Mouse (Mus musculus) neural tube, embryonic 14.5 days (tissue): ENCODE data around the gene Rtraf. TPM values are rescaled to one million over a fixed set of nuclear protein-coding genes. Genes with fewer than 3 reads are reported as not detected.

Experiments
- ATAC-seq: fragments of 200-750 bp; cut with Nextera tagmentation; 2 replicates; pipeline ENCODE4 v1.8.0; 2017; ENCODE audit warnings: low read depth, mild to moderate bottlenecking, moderate TSS enrichment, moderate library complexity
- H3K27ac ChIP-seq: fragments of 300-500 bp; sonication (generic); 2 replicates; pipeline ENCODE4 v1.5.1; 2014; ENCODE audit warnings: low read depth, mild to moderate bottlenecking, control low read depth, low read length, moderate library complexity, mixed read lengths
- H3K27me3 ChIP-seq: fragments of 300-500 bp; sonication (generic); 2 replicates; pipeline ENCODE4 v1.6.1; 2014; ENCODE audit warnings: low read length; ENCODE audit not compliant: control insufficient read depth, insufficient read depth
- H3K36me3 ChIP-seq: fragments of 300-500 bp; sonication (generic); 2 replicates; pipeline ENCODE4 v1.6.1; 2014; ENCODE audit warnings: low read length, mixed read lengths; ENCODE audit not compliant: control insufficient read depth, insufficient read depth
- H3K4me1 ChIP-seq: fragments of 300-500 bp; sonication (generic); 2 replicates; pipeline ENCODE4 v1.6.1; 2014; ENCODE audit warnings: low read length; ENCODE audit not compliant: control insufficient read depth, insufficient read depth
- H3K4me2 ChIP-seq: fragments of 300-500 bp; sonication (generic); 2 replicates; pipeline ENCODE4 v1.6.1; 2014; ENCODE audit warnings: mild to moderate bottlenecking, low read depth, low read length, control low read depth
- H3K4me3 ChIP-seq: fragments of 300-500 bp; sonication (generic); 2 replicates; pipeline ENCODE4 v1.5.1; 2014; ENCODE audit warnings: low read depth, low read length, control low read depth, mixed read lengths
- H3K9ac ChIP-seq: fragments of 300-500 bp; sonication (generic); replicated peaks from 2 replicates; pipeline ENCODE4 v1.6.1; 2014; ENCODE audit warnings: low read depth, mild to moderate bottlenecking, control low read depth, low read length, mixed read lengths
- H3K9me3 ChIP-seq: fragments of 300-500 bp; sonication (generic); 2 replicates; pipeline ENCODE4 v1.6.1; 2016; ENCODE audit warnings: low read length; ENCODE audit not compliant: control insufficient read depth
- WGBS: fragments of 180-500 bp; shearing (Covaris S2); extraction: QIAGEN DNeasy Blood & Tissue Kit; methylation state at CpG from one replicate; pipeline ENCODE4 v1.1.7; 2014; 5-methylcytosine and 5-hydroxymethylcytosine counted together
- polyA plus RNA-seq: library from polyadenylated mRNA; unstranded; fragments of >200 nt; fragmentation: Nextera tagmentation; extraction: Ambion mirVana; gene quantifications from 2 replicates; pipeline ENCODE4 v1.2.1, GENCODE M21; 2014

The Rtraf gene
- polyA plus RNA-seq, 1 experiment from 2014 or later: 162 TPM

- no peaks in the 10 kb centered on the region for H3K36me3 ChIP-seq
- H3K27ac ChIP-seq: no peak overlapping the region
- H3K4me1 ChIP-seq: no peaks in the 10 kb centered on the region
- no peaks in the 10 kb centered on the region for H3K9me3 ChIP-seq
- WGBS: 67% methylated on average over 10 of the region's 10 CpGs
- no peak overlapping the region for H3K9ac ChIP-seq
- ATAC-seq: no peak
- H3K27me3 ChIP-seq: no peaks in the 10 kb centered on the region
- no peak overlapping the region for H3K4me2 ChIP-seq
- no peak overlapping the region for H3K4me3 ChIP-seq
Observed at GRCm38 (mm10) chr14:19803623-19804022, 20.0 kb downstream of the Rtraf start.

GRCm38 (mm10) chr14:19803222-19803621 is 20.4 kb downstream of the Rtraf start:
- no peak overlapping the region for H3K9ac ChIP-seq
- H3K9me3 ChIP-seq: no peaks in the 10 kb centered on the region
- WGBS: 69% methylated on average over 4 of the region's 4 CpGs
- no peaks in the 10 kb centered on the region for H3K36me3 ChIP-seq
- H3K4me3 ChIP-seq: no peak overlapping the region
- ATAC-seq: no peak
- H3K27ac ChIP-seq: no peak overlapping the region
- no peaks in the 10 kb centered on the region for H3K4me1 ChIP-seq
- no peak overlapping the region for H3K4me2 ChIP-seq
- no peaks in the 10 kb centered on the region for H3K27me3 ChIP-seq

- no peak overlapping the region for H3K4me2 ChIP-seq
- no peaks in the 10 kb centered on the region for H3K4me1 ChIP-seq
- no peak overlapping the region for H3K27ac ChIP-seq
- no peak overlapping the region for H3K4me3 ChIP-seq
- no peak overlapping the region for H3K9ac ChIP-seq
- ATAC-seq: no peak
- H3K9me3 ChIP-seq: no peaks in the 10 kb centered on the region
- WGBS: 84% methylated on average over 8 of the region's 8 CpGs
- no peaks in the 10 kb centered on the region for H3K27me3 ChIP-seq
- no peaks in the 10 kb centered on the region for H3K36me3 ChIP-seq
Observed at GRCm38 (mm10) chr14:19801474-19802215, 22.0 kb downstream of the Rtraf start.

- Histone ChIP-seq H3K27ac (no peak overlapping the region), H3K4me2 (no peak overlapping the region), H3K9ac (no peak overlapping the region), H3K4me3 (no peak overlapping the region), H3K27me3 (no peaks in the 10 kb centered on the region), H3K4me1 (no peaks in the 10 kb centered on the region), H3K9me3 (no peaks in the 10 kb centered on the region), H3K36me3 (no peaks in the 10 kb centered on the region)
- ATAC-seq: no peak
- WGBS: 55% methylated on average over 2 of the region's 2 CpGs
Observed at GRCm38 (mm10) chr14:19800485-19800884, 23.1 kb downstream of the Rtraf start.

- H3K36me3 ChIP-seq: no peaks in the 10 kb centered on the region
- no peaks in the 10 kb centered on the region for H3K9me3 ChIP-seq
- 89% methylated on average over 18 of the region's 18 CpGs for WGBS
- H3K27me3 ChIP-seq: no peaks in the 10 kb centered on the region
- ATAC-seq: no peak
- no peak overlapping the region for H3K27ac ChIP-seq
- no peaks in the 10 kb centered on the region for H3K4me1 ChIP-seq
- no peak overlapping the region for H3K4me3 ChIP-seq
- no peak overlapping the region for H3K4me2 ChIP-seq
- H3K9ac ChIP-seq: no peak overlapping the region
Observed at GRCm38 (mm10) chr14:19796541-19797304, 26.9 kb downstream of the Rtraf start.

GRCm38 (mm10) chr14:19794881-19795280 is 28.7 kb downstream of the Rtraf start:
- H3K4me2 ChIP-seq: no peak overlapping the region
- 68% methylated on average over 4 of the region's 4 CpGs for WGBS
- H3K4me3 ChIP-seq: no peak overlapping the region
- ATAC-seq: no peak
- no peaks in the 10 kb centered on the region for H3K36me3 ChIP-seq
- no peak overlapping the region for H3K9ac ChIP-seq
- no peaks in the 10 kb centered on the region for H3K4me1 ChIP-seq
- H3K27ac ChIP-seq: no peak overlapping the region
- no peaks in the 10 kb centered on the region for H3K9me3 ChIP-seq
- no peaks in the 10 kb centered on the region for H3K27me3 ChIP-seq

- no peak overlapping the region for H3K4me3 ChIP-seq
- no peak overlapping the region for H3K9ac ChIP-seq
- H3K4me1 ChIP-seq: no peaks in the 10 kb centered on the region
- no peak overlapping the region for H3K27ac ChIP-seq
- ATAC-seq: no peak
- H3K9me3 ChIP-seq: no peaks in the 10 kb centered on the region
- no peak overlapping the region for H3K4me2 ChIP-seq
- no peaks in the 10 kb centered on the region for H3K27me3 ChIP-seq
- 80% methylated on average over 1 of the region's 1 CpGs for WGBS
- H3K36me3 ChIP-seq: no peaks in the 10 kb centered on the region
Observed at GRCm38 (mm10) chr14:19788443-19788842, 35.2 kb downstream of the Rtraf start.

GRCm38 (mm10) chr14:19785797-19786588 is 37.6 kb downstream of the Rtraf start:
- H3K4me1 ChIP-seq: no peaks in the 10 kb centered on the region
- H3K4me2 ChIP-seq: no peak overlapping the region
- H3K36me3 ChIP-seq: no peaks in the 10 kb centered on the region
- ATAC-seq: no peak
- H3K27me3 ChIP-seq: no peaks in the 10 kb centered on the region
- no peak overlapping the region for H3K4me3 ChIP-seq
- 85% methylated on average over 9 of the region's 9 CpGs for WGBS
- no peak overlapping the region for H3K27ac ChIP-seq
- H3K9me3 ChIP-seq: no peaks in the 10 kb centered on the region
- no peak overlapping the region for H3K9ac ChIP-seq

GRCm38 (mm10) chr14:19777945-19778344 is 45.7 kb downstream of the Rtraf start:
- no peaks in the 10 kb centered on the region for H3K36me3 ChIP-seq
- no peak overlapping the region for H3K4me3 ChIP-seq
- 88% methylated on average over 13 of the region's 13 CpGs for WGBS
- no peak for ATAC-seq
- no peaks in the 10 kb centered on the region for H3K27me3 ChIP-seq
- H3K4me2 ChIP-seq: no peak overlapping the region
- no peaks in the 10 kb centered on the region for H3K4me1 ChIP-seq
- no peaks in the 10 kb centered on the region for H3K9me3 ChIP-seq
- no peak overlapping the region for H3K27ac ChIP-seq
- H3K9ac ChIP-seq: no peak overlapping the region
